Mouse (Mus musculus): ENCODE measurements at regions not wholly inside any gene's neighbourhood (a gene's known extent, or its start where the extent isn't known, plus 50 kb on each side); places are given as distances from the start of the nearest gene placed in this dataset.

DNA sequence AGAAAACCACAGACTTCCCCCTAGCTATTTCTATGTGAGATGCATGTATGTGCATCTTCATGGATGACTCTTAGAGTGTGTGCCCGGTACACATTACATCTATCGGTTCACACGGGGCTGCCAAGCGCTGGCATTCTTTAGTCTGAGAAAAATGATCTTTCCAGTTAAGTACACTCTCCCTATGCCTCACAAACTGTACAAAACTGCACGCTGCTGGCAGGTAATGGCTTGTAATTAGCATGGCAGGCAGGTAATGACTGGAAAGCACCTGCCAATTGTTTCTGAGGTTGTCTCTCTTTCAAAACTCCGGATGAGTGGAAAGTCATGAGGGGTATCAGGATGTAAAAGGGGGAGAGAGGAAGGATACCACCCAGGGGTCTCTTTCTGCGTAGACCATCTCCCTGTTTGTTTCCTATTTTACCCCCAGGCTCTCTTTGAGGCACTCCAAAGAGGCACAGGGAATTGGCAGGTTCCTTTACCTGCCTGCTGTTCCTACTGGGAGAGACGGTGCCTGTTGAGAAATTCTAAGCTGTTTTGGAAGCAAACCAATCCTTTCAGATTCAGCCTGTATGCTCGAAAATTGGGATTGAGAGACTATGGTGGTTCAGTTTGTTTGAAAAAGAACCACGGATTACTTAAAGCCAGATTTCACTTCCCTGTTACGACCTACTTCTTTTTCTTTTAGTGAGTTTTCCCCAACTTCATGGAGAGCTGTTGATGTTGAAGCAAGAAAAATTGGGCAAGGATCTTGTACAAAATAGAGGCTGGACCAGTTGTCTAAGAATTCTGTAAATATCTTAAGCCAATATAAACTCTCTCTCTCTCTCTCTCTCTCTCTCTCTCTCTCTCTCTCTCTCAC lies 113.4 kb upstream of the Zeb2 start:
- intact Hi-C loops (cut with DNase I): no loop called here

DNA sequence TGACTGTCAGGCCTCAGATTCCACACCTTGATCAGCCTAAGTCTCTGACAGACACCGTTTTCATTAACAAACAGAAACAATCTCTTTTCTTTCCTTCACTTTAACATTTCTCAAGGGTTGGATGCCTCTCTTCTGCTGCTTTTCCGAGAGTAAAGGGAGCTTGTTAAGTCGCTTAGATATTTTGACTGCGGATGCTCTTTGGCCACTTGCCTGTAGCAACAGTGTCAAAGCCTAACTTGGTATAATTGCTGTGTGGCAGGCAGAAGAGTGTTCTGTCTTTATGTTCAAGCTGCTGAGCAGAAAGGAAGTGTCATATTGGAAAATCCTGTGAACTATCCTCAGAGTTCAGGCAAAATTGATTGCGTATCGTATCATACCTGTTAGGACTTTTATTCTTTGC lies 112.3 kb upstream of the Zeb2 start:
- intact Hi-C loops (cut with DNase I): no loop called here
- no peak for DNase-seq

More for the DNA sequence above, 113.4 kb upstream of the Zeb2 start:
- no peak for DNase-seq

DNA sequence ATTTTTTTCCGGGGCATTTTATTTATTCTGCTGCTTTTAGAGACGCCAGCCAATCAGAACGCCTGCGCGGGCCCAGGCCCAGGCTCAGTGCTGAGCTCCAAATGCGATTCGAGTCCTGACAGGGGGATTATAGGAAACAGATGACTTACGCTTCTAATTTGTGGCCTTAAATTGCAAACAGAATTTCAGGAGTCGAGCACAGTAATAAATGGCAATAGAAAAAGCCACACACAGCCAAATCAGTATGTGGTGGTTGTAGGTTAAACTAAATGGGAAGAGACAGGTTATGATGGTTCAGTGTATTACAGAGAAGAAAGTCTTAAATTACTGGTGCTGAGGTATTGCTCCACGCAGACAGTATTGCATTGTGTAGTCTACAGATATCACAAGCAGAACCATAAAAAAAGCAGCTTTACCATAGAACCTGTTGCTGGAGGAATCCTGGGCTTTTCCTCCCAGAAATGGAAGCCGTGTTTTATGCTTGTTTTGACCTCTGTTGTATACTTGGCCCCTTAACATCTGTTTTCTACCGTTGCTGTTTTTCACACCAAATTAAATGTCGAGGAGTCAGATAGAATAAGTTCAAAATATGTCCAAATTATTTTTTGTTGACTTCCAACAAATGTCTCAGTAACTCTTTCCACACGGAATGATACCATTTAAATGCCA lies 110.2 kb upstream of the Zeb2 start:
- no peak for DNase-seq
- intact Hi-C loops (cut with DNase I): no loop called here

DNA sequence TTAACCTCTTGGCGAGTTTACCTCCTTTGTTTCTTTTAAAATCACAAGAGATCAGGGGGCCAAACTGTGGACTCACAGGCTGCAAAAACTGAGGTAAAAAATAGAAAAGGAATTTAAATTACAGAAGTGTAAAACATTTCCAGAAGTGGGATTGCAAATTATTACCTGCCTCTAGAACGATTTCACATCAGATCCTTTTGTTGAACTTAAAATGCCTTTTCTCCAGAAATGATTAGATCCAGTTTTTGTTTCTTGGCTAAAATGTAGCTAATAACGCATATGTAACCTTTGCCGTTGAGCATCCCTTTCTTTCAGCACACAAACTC lies 108.8 kb upstream of the Zeb2 start:
- no peak for DNase-seq
- intact Hi-C loops (cut with DNase I): no loop called here

DNA sequence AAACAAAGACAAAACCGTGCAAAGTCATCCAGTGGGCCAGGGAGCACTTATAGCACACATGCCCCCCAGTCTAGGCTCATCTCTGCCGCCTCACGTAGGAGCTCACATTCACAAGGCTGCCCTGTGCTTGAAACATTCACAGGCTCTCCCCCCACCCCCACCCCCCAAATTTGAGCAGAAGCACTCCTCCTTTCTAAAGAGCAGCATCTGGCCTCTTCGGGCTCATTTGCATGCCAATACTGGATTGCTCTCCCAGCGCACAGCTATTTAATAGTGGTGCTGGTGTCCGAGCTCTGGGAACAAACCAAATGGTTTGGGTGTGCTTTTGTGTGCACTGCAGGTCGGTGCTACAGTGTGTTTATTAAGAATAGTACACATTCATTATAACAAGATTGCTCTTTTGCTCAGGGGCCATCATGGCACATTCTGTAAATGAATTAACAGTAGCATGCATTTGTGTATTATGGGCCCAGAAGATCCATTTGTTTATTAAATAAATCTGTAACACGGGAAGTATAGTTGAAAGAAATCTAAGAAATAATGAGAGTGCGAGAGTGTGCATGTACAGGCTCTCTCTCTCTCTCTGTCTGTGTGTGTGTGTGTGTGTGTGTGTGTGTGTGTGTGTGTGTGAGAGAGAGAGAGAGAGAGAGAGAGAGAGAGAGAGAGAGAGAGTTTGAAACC lies 108.3 kb upstream of the Zeb2 start:
- DNase-seq: no peak
- intact Hi-C loops (cut with DNase I): no loop called here

DNA sequence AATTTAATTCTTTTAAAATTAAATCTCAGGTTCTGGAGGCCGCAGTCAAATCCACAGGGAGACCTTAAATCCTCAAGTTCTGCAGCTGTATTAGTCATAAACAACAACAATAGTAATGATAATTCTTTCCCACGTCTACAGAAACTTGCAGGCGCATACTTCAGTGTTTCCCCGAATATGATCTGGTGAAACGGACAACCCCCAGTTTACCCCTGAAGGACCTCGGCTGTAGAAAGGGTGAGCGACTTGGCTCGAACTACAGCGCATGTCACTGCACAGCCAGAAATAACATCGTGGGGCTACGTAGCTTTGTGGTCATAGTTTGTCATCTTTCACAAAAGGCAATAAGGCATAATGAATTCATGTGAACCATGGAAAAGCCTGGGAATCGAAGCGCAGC lies 105.0 kb upstream of the Zeb2 start:
- DNase-seq: no peak
- intact Hi-C loops (cut with DNase I): no loop called here

DNA sequence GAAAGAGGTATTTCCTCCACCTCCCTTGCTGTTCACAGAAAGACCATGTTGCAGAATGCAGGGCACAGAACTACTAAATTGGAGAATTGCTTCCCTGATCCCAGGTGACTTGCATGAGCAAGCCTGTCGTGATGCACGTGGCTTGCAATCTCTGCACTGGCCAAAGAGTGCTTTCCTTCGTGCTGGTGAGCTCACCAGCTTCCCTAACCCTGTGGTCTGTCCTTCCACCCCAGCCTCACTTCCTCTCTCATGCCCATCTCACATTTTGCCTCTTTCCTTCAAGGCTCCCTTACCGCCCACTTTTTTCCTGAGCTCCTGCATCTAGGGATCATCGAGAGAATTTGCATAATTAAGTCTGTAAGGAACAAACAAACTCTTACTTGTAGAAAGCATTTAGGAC lies 102.7 kb upstream of the Zeb2 start:
- intact Hi-C loops (cut with DNase I): no loop called here
- no peak for DNase-seq

DNA sequence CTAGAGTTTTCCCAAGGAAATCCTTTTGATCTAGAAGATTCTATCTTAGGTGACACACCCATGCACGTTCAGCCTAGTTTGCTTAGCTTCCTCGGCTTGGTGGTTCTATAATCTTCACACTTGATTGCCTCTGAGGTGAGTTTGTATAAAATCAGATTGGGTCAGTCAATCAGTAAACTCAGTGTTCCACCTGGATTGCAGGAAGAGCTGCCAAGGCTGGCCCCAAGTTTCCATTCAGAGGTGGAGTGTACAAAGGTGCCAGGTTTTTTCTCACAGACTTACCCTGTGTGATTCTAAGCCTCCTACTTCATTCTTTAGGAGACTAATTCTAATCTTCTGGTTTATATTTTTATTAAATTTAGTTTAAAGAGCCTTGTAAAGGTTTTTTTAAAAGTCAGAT lies 95.6 kb upstream of the Zeb2 start:
- intact Hi-C loops (cut with DNase I): no loop called here
- DNase-seq: no peak

DNA sequence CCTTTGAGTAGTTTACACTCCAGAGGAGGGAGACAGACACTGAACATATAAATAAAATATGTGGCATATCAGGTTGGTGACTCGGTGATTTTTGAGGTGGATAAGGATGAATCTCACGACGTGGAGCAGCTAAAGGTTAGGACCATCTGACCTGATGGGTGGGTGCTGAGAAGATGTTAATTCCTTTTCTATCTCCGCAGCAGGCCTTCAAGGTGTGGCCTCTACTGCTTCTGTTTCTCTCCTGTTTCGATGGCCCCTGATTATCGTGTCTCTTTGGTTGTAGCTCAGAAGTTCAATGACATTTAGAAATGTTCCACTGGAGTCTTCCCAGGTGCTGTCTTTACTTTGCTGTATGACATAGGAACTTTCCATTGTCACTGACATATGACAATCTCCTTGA lies 91.3 kb upstream of the Zeb2 start:
- intact Hi-C loops (cut with DNase I): no loop called here
- no peak for DNase-seq

DNA sequence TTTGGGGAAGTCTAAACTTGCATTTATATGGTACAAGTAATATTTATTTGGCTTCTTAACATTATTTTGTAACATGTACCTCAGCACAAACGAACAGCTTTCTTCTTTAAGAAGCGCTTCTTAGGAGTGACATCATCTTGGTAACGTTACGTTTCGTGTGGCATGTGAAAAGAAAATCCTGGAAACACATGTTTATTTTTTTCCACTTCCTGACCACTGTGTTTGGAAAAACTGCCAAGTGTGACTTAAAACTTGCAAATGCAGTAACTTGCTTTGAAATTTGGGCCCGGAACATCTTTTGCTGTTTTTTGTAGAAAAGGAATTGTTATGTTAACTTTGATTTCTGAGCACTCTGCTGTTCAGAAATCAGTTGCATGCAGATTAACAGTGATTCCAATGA lies 88.6 kb upstream of the Zeb2 start:
- no peak for DNase-seq
- intact Hi-C loops (cut with DNase I): no loop called here

DNA sequence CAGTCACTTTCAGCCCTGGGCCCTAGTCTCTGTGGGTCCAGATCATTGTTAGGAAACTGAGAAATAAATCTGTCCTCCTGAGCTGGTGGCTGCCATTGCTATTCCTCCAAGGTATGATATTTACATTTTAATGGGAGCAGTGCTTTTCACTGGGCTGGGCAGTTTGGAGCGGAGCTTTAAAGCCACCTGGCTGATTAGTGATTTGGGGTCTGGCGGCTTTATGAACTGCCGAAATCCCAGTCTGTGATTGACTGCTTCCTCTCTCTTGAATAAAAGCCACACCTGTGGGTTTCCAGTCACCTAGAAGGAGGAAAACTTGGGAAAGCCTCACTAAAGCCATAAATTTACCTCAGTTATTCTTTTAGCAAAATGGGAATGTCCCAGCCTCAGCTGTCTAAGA lies 88.0 kb upstream of the Zeb2 start:
- intact Hi-C loops (cut with DNase I): no loop called here
- no peak for DNase-seq

DNA sequence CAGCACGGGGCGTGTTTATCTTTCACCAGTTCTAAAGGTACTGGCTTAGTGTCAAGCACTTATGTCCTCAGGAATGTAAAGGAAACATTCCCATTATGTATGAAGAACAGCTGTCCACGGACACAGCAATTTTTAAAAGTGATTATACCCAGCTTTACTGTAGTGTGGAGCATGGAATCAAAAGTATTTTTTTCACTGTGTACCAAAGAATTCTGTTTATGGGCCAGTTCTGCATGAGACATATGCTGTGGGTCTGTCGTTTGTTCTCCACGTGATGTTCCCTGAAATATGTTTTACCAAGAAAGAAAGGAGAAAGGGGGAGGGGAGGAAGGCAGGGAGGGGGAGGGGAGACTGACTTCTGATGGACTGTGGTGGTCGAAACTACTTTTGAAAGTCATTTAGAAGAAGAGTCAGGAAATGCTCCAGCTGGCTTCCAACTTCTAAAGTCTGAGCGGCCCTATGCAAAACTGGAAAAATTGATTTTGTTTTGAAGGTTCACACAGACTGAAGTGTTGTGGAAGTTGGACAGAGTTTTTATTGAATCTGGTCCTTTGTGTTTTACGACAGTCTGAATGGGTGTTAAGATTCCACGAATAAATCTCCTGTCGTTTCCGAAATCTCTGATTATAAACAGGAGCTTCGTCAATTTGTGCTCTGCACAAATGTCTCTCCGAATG lies 80.9 kb upstream of the Zeb2 start:
- DNase-seq: no peak
- intact Hi-C loops (cut with DNase I): no loop called here

DNA sequence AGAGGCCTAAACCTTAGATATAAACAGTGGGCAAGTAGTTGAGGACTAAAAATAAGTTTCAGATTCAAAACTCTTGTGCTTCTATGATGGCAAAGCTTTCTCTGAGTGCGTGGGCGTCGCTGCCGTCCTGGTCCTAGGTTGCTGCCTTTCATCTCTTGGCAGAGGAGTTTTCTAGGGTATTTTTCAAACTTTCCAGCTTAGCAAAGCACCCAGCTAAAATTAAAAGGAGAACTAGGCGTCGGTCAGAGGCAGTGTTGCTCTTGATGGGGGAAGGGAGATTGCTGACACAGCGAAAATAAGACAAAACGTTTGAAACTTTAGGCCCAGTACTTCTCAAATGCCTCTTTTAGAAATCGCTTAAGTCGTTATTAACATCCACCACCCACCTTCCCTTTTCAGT lies 80.1 kb upstream of the Zeb2 start:
- DNase-seq: no peak
- intact Hi-C loops (cut with DNase I): no loop called here

DNA sequence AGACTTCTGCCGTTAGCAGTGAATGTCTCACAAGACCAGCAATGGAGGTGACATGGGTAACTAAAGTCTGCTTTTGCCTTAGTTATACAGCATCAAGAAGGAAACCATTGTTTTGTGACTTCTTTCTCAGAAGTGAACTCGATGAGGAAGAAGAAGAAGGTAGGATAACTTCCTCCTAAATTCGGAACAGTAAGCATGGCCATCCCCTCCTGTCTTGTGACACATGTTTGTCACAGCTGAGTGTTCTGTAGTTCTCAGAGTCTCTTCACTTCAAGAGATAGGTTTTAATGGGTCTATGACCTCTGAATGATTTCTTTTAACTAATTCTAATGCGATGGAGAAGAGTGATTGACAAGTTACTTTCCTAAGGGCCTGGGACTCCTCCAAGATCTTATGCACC lies 79.3 kb upstream of the Zeb2 start:
- no peak for DNase-seq
- intact Hi-C loops (cut with DNase I): no loop called here

DNA sequence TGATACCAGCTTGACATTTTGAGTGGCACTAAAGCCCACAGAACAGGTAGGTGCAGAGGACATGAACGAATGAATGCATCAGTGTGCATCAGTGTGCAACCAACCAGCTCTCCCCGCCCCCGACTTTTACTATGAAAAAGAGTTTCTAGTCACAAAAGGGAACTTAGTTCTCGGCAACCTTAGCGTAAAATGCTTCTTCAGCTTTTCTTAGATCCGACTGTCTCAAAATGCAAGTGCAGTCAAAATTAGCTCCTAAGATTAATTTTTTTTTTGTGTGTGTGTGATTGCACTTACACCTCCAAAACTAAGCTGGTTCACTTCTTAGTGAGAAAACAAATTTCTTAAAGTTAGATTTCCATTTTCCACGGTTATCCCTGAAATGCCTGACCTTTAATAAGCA lies 77.1 kb upstream of the Zeb2 start:
- DNase-seq: no peak

DNA sequence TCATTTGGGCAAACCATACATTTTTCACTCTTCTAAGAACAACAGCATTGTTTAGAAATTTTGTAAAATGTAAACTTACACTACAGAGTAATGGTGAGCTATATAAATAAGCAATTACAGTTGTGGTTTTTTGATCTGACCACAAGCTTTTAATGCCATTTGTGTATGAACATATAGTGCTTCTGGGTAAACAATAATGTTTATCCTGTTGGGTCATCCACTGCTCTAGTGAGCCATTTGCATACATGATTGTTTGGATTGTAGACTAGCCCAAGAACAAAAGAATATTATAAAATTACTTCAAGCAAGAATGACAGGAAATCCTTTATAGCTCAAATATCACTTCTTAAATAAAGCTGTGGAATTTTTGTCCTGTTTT lies 68.4 kb upstream of the Zeb2 start:
- intact Hi-C loops (cut with DNase I): no loop called here
- DNase-seq: no peak

More for the DNA sequence above, 77.1 kb upstream of the Zeb2 start:
- intact Hi-C loops (cut with DNase I): no loop called here

DNA sequence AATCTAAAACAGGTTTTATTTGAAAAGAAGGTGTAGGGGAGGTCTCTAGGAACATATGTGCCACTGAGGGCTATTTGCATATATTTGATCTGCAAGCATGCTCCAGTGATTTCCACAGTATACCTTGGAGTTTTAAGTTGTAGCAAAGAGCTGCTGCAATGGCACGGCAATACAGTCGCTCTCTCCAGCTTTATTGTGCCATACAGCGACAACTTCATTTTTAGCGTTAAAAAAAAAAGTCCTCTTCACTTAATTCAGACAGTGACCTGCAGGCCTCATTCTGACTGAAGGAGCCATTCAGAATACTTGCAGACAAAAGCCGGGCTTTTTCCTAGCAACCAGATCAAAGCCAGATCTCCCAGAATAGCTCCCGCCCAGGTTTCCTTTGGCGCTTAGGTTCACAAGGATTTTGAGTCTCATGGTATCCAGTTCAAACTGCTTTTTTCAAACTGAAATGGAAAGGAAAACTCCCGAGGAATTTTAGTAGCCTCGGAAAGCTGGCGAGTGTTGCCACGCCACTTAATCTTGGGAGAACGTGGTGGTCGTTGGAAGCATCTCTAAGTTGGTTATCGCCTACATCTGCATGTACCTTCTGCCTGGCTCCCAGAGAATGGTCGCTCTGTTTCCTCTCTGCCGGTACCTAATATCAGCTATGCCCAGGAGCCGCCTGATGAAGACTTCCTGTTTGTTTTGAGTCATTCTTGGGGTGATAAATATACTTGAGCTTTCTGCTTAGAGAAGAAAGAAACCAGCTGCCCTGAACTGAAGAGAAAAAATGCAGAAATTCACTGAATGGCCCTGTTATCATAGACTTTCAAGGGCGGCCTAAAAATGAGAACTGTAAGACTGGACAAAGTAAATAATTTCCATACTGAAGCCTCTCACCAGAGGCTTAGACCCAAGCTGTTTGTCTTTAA lies 67.8 kb upstream of the Zeb2 start:
- no peak for DNase-seq
- intact Hi-C loops (cut with DNase I): no loop called here

DNA sequence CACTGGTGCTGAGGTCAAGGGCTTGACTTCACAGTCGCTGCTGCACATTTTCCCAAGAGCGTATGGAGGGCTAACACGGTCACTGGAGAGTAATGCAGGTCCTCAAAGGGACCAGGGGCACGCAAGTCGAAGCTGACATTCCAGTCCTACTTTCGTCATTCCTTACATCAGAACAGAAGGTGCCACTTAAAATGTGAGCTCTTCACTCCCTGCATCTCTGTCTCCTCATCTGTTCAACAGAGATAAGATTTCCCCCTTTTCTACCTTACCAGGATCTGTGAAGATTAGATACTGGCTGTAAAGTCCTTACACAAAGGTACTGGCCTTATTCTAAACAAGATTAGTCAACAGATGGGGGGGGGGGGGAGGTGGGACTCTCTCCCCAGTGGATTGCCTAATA lies 67.0 kb upstream of the Zeb2 start:
- intact Hi-C loops (cut with DNase I): no loop called here
- DNase-seq: no peak

DNA sequence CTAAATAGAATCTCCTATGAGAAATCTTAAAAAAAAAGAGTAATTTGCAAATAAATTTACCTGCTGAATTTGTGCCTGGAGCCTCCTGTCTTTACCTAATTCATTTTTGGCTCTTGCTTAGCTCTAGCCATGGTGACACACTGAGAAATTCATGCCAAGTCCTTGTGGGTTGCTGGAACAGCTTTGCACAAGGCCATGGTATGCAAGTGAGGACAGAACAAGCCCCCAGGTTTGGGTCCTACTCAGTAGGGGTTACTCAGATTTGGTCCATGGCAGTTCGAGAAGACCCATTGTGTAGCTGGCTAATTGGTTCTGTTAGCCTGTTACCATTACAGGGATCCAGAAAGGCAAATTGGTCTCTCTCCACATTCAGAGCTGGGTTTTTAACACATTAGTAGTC lies 65.7 kb upstream of the Zeb2 start:
- intact Hi-C loops (cut with DNase I): no loop called here
- DNase-seq: no peak

DNA sequence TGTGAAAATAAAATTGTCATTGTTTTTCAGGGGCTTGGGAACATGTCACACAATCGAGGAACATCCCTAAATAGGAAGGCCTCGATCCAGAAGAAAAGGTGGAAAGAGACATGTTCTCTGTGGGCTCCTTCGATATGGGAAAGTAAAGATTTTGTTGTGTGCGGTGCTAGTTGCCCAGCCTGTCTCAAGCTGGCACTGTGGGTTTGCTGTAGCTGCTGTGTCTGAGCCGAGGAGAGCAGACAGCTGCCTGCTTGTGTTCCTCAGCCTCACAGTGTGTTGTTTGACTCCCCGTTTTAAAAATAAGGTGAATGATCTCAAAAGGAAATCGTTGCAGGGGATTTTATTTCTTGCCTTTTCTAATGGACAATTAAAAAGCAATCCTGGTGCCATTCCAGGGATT lies 64.4 kb upstream of the Zeb2 start:
- intact Hi-C loops (cut with DNase I): no loop called here
- DNase-seq: no peak

All from gastrocnemius, postnatal 36 days (tissue).